Mouse (Mus musculus): ENCODE data around the gene Rcan1. TPM values are rescaled to one million over a fixed set of nuclear protein-coding genes. Genes with fewer than 3 reads are reported as not detected.

The Rcan1 gene
- total RNA-seq, 2 experiments from 2014 or later: 7.8 to 8.6 TPM

DNA sequence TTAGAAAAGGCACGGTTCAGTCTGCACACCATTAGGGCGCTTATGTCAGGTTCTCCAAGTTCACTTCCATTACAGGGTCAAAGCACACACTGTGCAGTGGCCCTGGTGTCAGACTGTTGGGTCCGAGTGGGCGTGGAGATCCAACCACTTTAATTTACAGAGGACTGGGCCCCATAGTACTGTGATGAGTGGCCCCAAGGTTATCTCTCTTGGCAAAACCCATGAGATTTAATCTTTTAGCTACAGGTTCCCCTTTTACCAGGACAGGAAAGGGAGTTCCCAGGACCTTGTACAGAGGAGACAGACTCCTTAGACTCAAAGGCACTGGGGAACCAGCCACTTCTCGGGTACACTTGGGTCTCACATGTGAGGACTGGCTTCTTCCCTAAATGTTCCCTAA, 115.3 kb downstream of the Rcan1 start:
- no peak for ATAC-seq (replicated peaks; ENCODE audit: poor library complexity)

DNA sequence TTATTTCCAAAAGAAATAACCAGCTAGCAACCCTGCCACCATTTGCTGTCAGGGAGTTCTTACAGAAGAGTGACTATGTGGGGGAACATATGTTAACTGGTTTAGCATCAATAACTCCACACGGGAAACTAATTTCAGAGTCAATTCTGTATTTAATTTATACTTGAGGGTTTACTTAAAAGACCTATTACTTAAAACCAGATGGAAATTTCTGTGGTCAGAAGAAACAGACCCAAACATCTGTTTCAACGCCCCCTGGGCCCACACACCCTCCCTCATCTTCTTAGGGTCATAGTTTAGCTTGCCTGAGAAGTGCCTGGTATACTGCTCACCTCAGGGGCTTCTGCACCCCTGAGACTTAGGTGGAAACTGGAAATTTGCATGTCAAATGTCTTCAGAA, 116.8 kb downstream of the Rcan1 start:
- no peak for ATAC-seq (replicated peaks; ENCODE audit: poor library complexity)

DNA sequence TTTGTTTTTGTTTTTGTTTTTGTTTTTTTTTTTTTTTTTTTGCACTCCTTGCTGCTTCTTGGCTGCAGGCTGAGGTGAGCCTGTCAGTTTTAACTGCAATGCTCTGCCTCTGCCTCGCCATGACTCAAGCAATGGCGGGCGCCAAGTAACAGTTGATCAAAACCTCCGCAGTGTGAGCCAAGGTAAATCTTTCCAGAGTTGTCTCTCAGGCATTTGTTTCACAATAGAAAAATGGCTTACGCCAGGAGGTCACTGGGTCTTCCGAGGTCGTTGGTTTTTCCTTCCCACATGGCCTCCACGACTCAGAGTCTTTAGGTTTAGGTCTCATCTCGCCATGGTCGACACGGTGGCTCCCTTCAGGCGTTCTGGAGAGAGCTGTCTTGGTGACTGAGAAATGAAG, 117.4 kb downstream of the Rcan1 start:
- no peak for ATAC-seq (replicated peaks; ENCODE audit: poor library complexity)

DNA sequence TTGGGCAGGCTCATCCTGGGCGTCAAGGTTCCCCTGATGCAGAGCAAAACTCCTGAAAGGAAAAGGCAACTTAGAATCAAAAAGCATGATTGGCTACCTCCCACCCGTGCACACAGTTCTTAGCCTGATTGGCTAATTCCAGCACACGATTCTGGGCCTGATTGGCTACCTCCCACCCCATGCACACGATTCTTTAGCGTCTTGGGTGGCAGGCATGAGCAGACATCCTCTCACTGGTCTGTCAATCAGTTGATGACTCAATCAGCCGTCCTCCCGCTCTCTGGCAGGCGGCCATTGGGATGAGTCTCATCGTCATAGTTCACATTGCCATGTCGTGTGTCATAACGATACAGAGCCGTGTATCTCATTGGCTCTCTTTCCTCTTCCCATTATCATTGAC, 121.7 kb downstream of the Rcan1 start:
- ATAC-seq (replicated peaks; ENCODE audit: poor library complexity): no peak

DNA sequence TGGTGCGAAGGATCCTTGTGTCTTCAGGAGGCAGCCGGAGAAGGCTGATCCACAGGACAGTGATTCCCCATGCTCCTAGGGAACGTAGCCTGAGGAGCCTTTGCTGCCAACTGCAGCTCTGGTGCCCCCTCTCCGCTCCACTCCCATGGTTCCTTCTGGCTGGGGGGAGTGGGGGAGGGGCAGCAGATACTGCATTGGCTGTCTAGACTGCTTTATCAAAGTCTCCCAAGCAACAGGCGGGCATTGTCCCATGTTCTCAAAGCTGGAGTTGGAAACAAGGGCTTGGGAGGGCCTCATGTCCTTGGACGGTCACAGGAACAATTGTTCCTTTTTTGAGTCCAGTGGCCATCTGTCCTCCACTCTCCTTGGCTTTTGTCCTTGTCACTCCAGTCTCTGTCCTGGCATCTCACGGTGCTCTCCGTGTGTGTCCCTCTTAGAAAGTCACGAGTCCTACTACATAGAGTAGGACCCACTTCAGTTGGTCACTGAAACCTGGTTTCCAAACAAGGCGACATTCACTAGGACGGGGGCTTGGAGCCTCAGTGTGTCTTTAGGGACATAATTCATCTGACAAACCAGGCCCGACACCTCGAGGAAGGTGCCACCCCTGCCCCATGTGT, 124.3 kb downstream of the Rcan1 start:
- ATAC-seq (replicated peaks; ENCODE audit: poor library complexity): no peak

DNA sequence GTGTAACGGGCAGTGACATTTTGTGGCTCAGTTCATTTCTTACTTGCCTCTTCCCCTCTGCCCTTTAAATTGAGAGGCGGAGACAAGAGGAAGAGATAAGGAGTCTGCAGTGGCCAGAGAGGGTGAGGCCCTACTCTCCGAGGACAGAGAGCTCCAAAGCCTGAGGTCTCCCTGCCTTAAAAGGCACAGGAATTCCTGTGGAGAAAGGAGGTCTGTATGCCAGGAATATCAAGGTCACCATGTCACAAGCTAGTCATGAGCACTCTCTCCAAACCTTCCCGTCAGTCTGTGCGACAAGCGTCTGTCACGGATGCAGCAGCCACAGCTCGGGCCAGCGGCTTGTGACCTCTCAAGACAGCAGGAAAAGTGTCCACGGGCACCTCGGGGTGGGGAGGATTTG, 125.5 kb downstream of the Rcan1 start:
- ATAC-seq (replicated peaks; ENCODE audit: poor library complexity): no peak

Other genes starting within 250 kb of the Rcan1 start
- not detected in 2 replicates for gene Kcne2, start 178.5 kb downstream of the Rcan1 start, total RNA-seq (2015)
- gene Kcne2, start 178.5 kb downstream of the Rcan1 start, total RNA-seq (2017): not detected in 2 replicates
- gene Smim11, start 169.6 kb downstream of the Rcan1 start, total RNA-seq (2015): 90.9 and 91.1 TPM in 2 replicates
- gene Smim11, start 169.6 kb downstream of the Rcan1 start, total RNA-seq (2017): 164 and 194 TPM in 2 replicates
- not detected in 2 replicates for gene Fam243, start 149.4 kb downstream of the Rcan1 start, total RNA-seq (2015)
- gene Fam243, start 149.4 kb downstream of the Rcan1 start, total RNA-seq (2017): not detected in 2 replicates
- gene Kcne1, start 111.4 kb downstream of the Rcan1 start, total RNA-seq (2015): not detected in 2 replicates
- gene Kcne1, start 111.4 kb downstream of the Rcan1 start, total RNA-seq (2017): not detected in 2 replicates
- not detected in 2 replicates for gene Clic6, start 14.9 kb upstream of the Rcan1 start, total RNA-seq (2015)
- 0.04 TPM in 1 of 2 replicates, not detected in the other for gene Clic6, start 14.9 kb upstream of the Rcan1 start, total RNA-seq (2017)

Data from megakaryocyte progenitor cell, adult 5-6 weeks (primary cell).